Mouse (Mus musculus): Measurements from ENCODE around the gene Stim2. TPM values are rescaled to one million over a fixed set of nuclear protein-coding genes. Genes with fewer than 3 reads are reported as not detected.

Gene Stim2
- polyA plus RNA-seq, 1 experiment from 2014 or later: 13.9 TPM

GRCm38 (mm10) chr5:54025630-54026029 is 27.3 kb downstream of the Stim2 start:
- H3K27me3 ChIP-seq (replicated peaks; ENCODE audit: low read depth, poor library complexity, severe bottlenecking): no peaks in the 10 kb centered on the region
- H3K4me1 ChIP-seq: no peaks in the 10 kb centered on the region
- WGBS: 97% methylated on average over 2 of the region's 2 CpGs
- no peak for DNase-seq (ENCODE audit: low spot score)
- H3K4me3 ChIP-seq: no peak overlapping the region
- H3K27ac ChIP-seq (replicated peaks): no peak overlapping the region
- H3K36me3 ChIP-seq (replicated peaks): no peaks in the 10 kb centered on the region
- H3K9me3 ChIP-seq: no peaks in the 10 kb centered on the region

GRCm38 (mm10) chr5:54033217-54033616 is 34.9 kb downstream of the Stim2 start:
- Histone ChIP-seq H3K27ac (replicated peaks) (no peak overlapping the region), H3K36me3 (replicated peaks) (no peaks in the 10 kb centered on the region), H3K4me3 (no peak overlapping the region), H3K9me3 (no peaks in the 10 kb centered on the region), H3K4me1 (peaks cover 19% of the 10 kb centered on the region), H3K27me3 (replicated peaks; ENCODE audit: low read depth, poor library complexity, severe bottlenecking) (no peaks in the 10 kb centered on the region)
- WGBS: 86% methylated on average over 5 of the region's 5 CpGs
- no peak for DNase-seq (ENCODE audit: low spot score)

- no peak overlapping the region for H3K4me3 ChIP-seq
- peaks cover 23% of the 10 kb centered on the region for H3K4me1 ChIP-seq
- H3K9me3 ChIP-seq: no peaks in the 10 kb centered on the region
- no peak for DNase-seq (ENCODE audit: low spot score)
- no peaks in the 10 kb centered on the region for H3K36me3 ChIP-seq (replicated peaks)
- no peaks in the 10 kb centered on the region for H3K27me3 ChIP-seq (replicated peaks; ENCODE audit: low read depth, poor library complexity, severe bottlenecking)
- peak overlapping the region; percentile 74; the same call in 1 of the 2 replicates for H3K27ac ChIP-seq (replicated peaks)
- 38% methylated on average over 1 of the region's 1 CpGs for WGBS
Observed at GRCm38 (mm10) chr5:54034680-54035079, 36.4 kb downstream of the Stim2 start.

- Histone ChIP-seq H3K27ac (replicated peaks) (no peak overlapping the region), H3K4me3 (no peak overlapping the region), H3K4me1 (peaks cover 33% of the 10 kb centered on the region), H3K9me3 (no peaks in the 10 kb centered on the region), H3K36me3 (replicated peaks) (no peaks in the 10 kb centered on the region), H3K27me3 (replicated peaks; ENCODE audit: low read depth, poor library complexity, severe bottlenecking) (no peaks in the 10 kb centered on the region)
- WGBS: 73% methylated on average over 4 of the region's 4 CpGs
- no peak for DNase-seq (ENCODE audit: low spot score)
Observed at GRCm38 (mm10) chr5:54038615-54039014, 40.3 kb downstream of the Stim2 start.

- Histone ChIP-seq H3K27me3 (replicated peaks; ENCODE audit: low read depth, poor library complexity, severe bottlenecking) (no peaks in the 10 kb centered on the region), H3K36me3 (replicated peaks) (no peaks in the 10 kb centered on the region), H3K4me1 (peaks cover 15% of the 10 kb centered on the region), H3K4me3 (no peak overlapping the region), H3K9me3 (no peaks in the 10 kb centered on the region), H3K27ac (replicated peaks) (no peak overlapping the region)
- DNase-seq (ENCODE audit: low spot score): no peak
- WGBS: 84% methylated on average over 8 of the region's 8 CpGs
Observed at GRCm38 (mm10) chr5:54040527-54040926, 42.2 kb downstream of the Stim2 start.

- H3K27ac ChIP-seq (replicated peaks): no peak overlapping the region
- H3K36me3 ChIP-seq (replicated peaks): no peaks in the 10 kb centered on the region
- peaks cover 14% of the 10 kb centered on the region for H3K4me1 ChIP-seq
- 83% methylated on average over 7 of the region's 7 CpGs for WGBS
- DNase-seq (ENCODE audit: low spot score): no peak
- no peaks in the 10 kb centered on the region for H3K27me3 ChIP-seq (replicated peaks; ENCODE audit: low read depth, poor library complexity, severe bottlenecking)
- H3K9me3 ChIP-seq: no peaks in the 10 kb centered on the region
- H3K4me3 ChIP-seq: no peak overlapping the region
Observed at GRCm38 (mm10) chr5:54042013-54042412, 43.7 kb downstream of the Stim2 start.

- Histone ChIP-seq H3K9me3 (no peaks in the 10 kb centered on the region), H3K27ac (replicated peaks) (no peak overlapping the region), H3K27me3 (replicated peaks; ENCODE audit: low read depth, poor library complexity, severe bottlenecking) (no peaks in the 10 kb centered on the region), H3K36me3 (replicated peaks) (no peaks in the 10 kb centered on the region), H3K4me3 (no peak overlapping the region), H3K4me1 (peaks cover 9% of the 10 kb centered on the region)
- WGBS: 87% methylated on average over 3 of the region's 3 CpGs
- DNase-seq (ENCODE audit: low spot score): no peak
Observed at GRCm38 (mm10) chr5:54045523-54045922, 47.2 kb downstream of the Stim2 start.

- H3K9me3 ChIP-seq: no peaks in the 10 kb centered on the region
- peaks cover 11% of the 10 kb centered on the region for H3K4me1 ChIP-seq
- no peak overlapping the region for H3K4me3 ChIP-seq
- no peaks in the 10 kb centered on the region for H3K36me3 ChIP-seq (replicated peaks)
- H3K27me3 ChIP-seq (replicated peaks; ENCODE audit: low read depth, poor library complexity, severe bottlenecking): no peaks in the 10 kb centered on the region
- DNase-seq (ENCODE audit: low spot score): no peak
- no peak overlapping the region for H3K27ac ChIP-seq (replicated peaks)
- 62% methylated on average over 1 of the region's 1 CpGs for WGBS
Observed at GRCm38 (mm10) chr5:54046432-54046831, 48.1 kb downstream of the Stim2 start.

- no peak overlapping the region for H3K4me3 ChIP-seq
- no peaks in the 10 kb centered on the region for H3K27me3 ChIP-seq (replicated peaks; ENCODE audit: low read depth, poor library complexity, severe bottlenecking)
- H3K9me3 ChIP-seq: no peaks in the 10 kb centered on the region
- H3K36me3 ChIP-seq (replicated peaks): 0 out of 2 replicates have a peak, but pooled peaks cover 2% of the 10 kb centered on the region
- WGBS: 54% methylated on average over 4 of the region's 4 CpGs
- DNase-seq (ENCODE audit: low spot score): no peak
- H3K4me1 ChIP-seq: peaks cover 11% of the 10 kb centered on the region
- H3K27ac ChIP-seq (replicated peaks): no peak overlapping the region
Observed at GRCm38 (mm10) chr5:54049145-54049733, 50.9 kb downstream of the Stim2 start.

GRCm38 (mm10) chr5:54049940-54050339 is 51.6 kb downstream of the Stim2 start:
- H3K4me3 ChIP-seq: no peak overlapping the region
- H3K36me3 ChIP-seq (replicated peaks): 0 out of 2 replicates have a peak, but pooled peaks cover 2% of the 10 kb centered on the region
- H3K9me3 ChIP-seq: no peaks in the 10 kb centered on the region
- 83% methylated on average over 5 of the region's 5 CpGs for WGBS
- H3K27me3 ChIP-seq (replicated peaks; ENCODE audit: low read depth, poor library complexity, severe bottlenecking): no peaks in the 10 kb centered on the region
- no peak for DNase-seq (ENCODE audit: low spot score)
- H3K27ac ChIP-seq (replicated peaks): no peak overlapping the region
- peaks cover 11% of the 10 kb centered on the region for H3K4me1 ChIP-seq

- Histone ChIP-seq H3K4me3 (no peak overlapping the region), H3K27me3 (replicated peaks; ENCODE audit: low read depth, poor library complexity, severe bottlenecking) (no peaks in the 10 kb centered on the region), H3K36me3 (replicated peaks) (0 out of 2 replicates have a peak, but pooled peaks cover 2% of the 10 kb centered on the region), H3K4me1 (peaks cover 11% of the 10 kb centered on the region), H3K27ac (replicated peaks) (no peak overlapping the region), H3K9me3 (no peaks in the 10 kb centered on the region)
- no peak for DNase-seq (ENCODE audit: low spot score)
- WGBS: 75% methylated on average over 3 of the region's 3 CpGs
Observed at GRCm38 (mm10) chr5:54051056-54051455, 52.8 kb downstream of the Stim2 start.

GRCm38 (mm10) chr5:54052205-54052604 is 53.9 kb downstream of the Stim2 start:
- no peak overlapping the region for H3K27ac ChIP-seq (replicated peaks)
- H3K4me1 ChIP-seq: peaks cover 11% of the 10 kb centered on the region
- H3K9me3 ChIP-seq: no peaks in the 10 kb centered on the region
- 0 out of 2 replicates have a peak, but pooled peaks cover 2% of the 10 kb centered on the region for H3K36me3 ChIP-seq (replicated peaks)
- WGBS: 92% methylated on average over 6 of the region's 6 CpGs
- DNase-seq (ENCODE audit: low spot score): no peak
- H3K27me3 ChIP-seq (replicated peaks; ENCODE audit: low read depth, poor library complexity, severe bottlenecking): no peaks in the 10 kb centered on the region
- H3K4me3 ChIP-seq: no peak overlapping the region

- no peak for DNase-seq (ENCODE audit: low spot score)
- H3K9me3 ChIP-seq: no peaks in the 10 kb centered on the region
- peaks cover 10% of the 10 kb centered on the region for H3K36me3 ChIP-seq (replicated peaks)
- whole genome bisulfite sequencing: 91% methylated on average over 7 of the region's 7 CpGs
- H3K27ac ChIP-seq (replicated peaks): no peak overlapping the region
- H3K4me3 ChIP-seq: no peak overlapping the region
- H3K27me3 ChIP-seq (replicated peaks; ENCODE audit: low read depth, poor library complexity, severe bottlenecking): no peaks in the 10 kb centered on the region
- H3K4me1 ChIP-seq: peaks cover 11% of the 10 kb centered on the region
Observed at GRCm38 (mm10) chr5:54053673-54054366, 55.5 kb downstream of the Stim2 start.

Measured in embryonic facial prominence, embryonic 10.5 days (tissue).